Mouse (Mus musculus): ENCODE results near the gene Tenm3. TPM values are rescaled to one million over a fixed set of nuclear protein-coding genes. Genes with fewer than 3 reads are reported as not detected.

Gene Tenm3
- polyA plus RNA-seq, 1 experiment from 2014 or later = 48.5 TPM

DNA sequence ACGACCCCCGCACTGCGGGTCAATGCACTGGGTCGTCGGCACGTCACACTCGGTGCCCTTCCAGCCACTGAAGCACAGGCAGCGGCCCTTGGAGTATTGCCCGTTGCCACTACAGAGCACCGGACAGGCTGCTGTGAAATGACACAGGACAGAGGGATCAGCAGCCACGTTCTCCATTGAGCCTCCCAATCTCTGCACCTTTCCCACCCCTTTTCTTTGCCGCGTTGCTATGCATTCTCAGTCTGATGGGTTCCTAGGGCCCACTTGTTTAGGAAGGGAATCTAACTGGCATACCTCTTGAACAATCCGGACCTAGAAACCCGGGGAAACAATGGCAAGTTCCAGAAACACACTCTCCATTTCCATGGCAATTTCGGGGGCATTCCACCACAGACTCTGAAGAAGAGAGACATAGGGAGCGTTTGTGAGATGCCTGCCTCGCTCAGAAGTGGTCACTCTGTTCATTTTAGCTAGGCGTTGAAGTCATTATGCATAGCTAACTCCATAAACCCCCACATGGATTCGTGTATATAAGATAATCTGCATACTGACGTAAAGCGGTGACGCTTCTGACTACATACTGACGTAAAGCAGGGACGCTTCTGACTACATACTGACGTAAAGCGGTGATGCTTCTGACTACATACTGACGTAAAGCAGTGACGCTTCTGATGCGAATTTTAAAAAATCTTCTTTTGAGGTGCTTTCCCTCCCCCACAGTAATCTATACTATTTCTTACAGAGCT, 501.3 kb downstream of the Tenm3 start:
- no peak overlapping the region for H3K4me3 ChIP-seq
- no peaks in the 10 kb centered on the region for H3K9me3 ChIP-seq (replicated peaks)
- H3K36me3 ChIP-seq = peaks cover 52% of the 10 kb centered on the region
- H3K27ac ChIP-seq = no peak overlapping the region
- peaks cover 4% of the 10 kb centered on the region; the same call in 1 of the 2 replicates for H3K4me1 ChIP-seq
- no peaks in the 10 kb centered on the region for H3K27me3 ChIP-seq (ENCODE audit: low read depth, poor library complexity, severe bottlenecking)
- 92% methylated on average over 30 of the region's 30 CpGs for WGBS
- no peak for DNase-seq (ENCODE audit: low spot score)

DNA sequence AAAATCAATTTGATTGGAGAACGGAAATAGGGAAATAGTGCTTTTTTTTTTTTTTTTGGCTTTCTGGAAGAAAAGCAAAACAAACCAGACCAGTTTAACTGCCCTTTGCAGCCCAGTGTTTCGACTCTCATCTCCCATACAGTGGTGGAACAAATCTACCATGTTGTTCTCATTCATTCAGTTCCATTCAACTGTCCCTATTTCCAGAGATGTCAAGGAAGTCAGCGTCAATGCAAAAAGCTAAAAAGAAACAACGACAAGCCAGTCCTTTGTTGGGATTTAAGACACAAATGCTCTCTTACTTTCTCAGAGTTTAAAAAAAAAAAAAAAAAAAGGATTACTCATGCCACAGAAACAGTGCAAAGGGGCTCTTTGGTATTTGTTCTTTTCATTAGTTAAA, 502.1 kb downstream of the Tenm3 start:
- Histone ChIP-seq H3K36me3 (peaks cover 52% of the 10 kb centered on the region), H3K27ac (no peak overlapping the region), H3K4me3 (no peak overlapping the region), H3K9me3 (replicated peaks) (no peaks in the 10 kb centered on the region), H3K4me1 (peaks cover 4% of the 10 kb centered on the region; the same call in 1 of the 2 replicates), H3K27me3 (ENCODE audit: low read depth, poor library complexity, severe bottlenecking) (no peaks in the 10 kb centered on the region)
- DNase-seq (ENCODE audit: low spot score) = no peak
- WGBS = 91% methylated on average over 4 of the region's 4 CpGs

DNA sequence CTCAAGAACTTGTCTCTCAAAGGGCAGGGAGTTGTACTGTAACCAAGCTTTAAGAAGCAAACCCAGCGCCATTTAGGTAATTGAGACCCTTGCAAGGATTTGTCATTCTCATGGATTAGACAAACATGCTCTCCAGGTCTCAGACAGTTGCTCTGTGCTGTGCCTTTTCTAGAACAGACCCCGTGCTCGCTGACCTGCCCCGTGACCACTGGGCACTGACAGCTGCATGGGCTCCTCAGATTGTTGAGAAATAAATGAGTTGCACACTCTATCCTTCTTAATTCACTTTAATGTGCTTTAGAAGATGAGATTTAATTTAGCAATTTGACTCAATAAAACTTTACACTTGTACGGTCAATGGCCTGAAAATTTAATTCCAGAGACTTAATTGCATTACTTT, 502.5 kb downstream of the Tenm3 start:
- Histone ChIP-seq H3K9me3 (replicated peaks) (no peaks in the 10 kb centered on the region), H3K27ac (no peak overlapping the region), H3K27me3 (ENCODE audit: low read depth, poor library complexity, severe bottlenecking) (no peaks in the 10 kb centered on the region), H3K4me1 (peaks cover 4% of the 10 kb centered on the region; the same call in 1 of the 2 replicates), H3K4me3 (no peak overlapping the region), H3K36me3 (peaks cover 48% of the 10 kb centered on the region)
- no peak for DNase-seq (ENCODE audit: low spot score)
- 92% methylated on average over 5 of the region's 5 CpGs for WGBS

- WGBS = 95% methylated on average over 11 of the region's 11 CpGs
- DNase-seq (ENCODE audit: low spot score) = no peak
- no peaks in the 10 kb centered on the region for H3K4me1 ChIP-seq
- H3K27ac ChIP-seq = no peak overlapping the region
- no peaks in the 10 kb centered on the region for H3K9me3 ChIP-seq (replicated peaks)
- H3K27me3 ChIP-seq (ENCODE audit: low read depth, poor library complexity, severe bottlenecking) = no peaks in the 10 kb centered on the region
- no peak overlapping the region for H3K4me3 ChIP-seq
- peaks cover 12% of the 10 kb centered on the region for H3K36me3 ChIP-seq
Measured at GRCm38 (mm10) chr8:48322655-48323265, 521.0 kb downstream of the Tenm3 start.

DNA sequence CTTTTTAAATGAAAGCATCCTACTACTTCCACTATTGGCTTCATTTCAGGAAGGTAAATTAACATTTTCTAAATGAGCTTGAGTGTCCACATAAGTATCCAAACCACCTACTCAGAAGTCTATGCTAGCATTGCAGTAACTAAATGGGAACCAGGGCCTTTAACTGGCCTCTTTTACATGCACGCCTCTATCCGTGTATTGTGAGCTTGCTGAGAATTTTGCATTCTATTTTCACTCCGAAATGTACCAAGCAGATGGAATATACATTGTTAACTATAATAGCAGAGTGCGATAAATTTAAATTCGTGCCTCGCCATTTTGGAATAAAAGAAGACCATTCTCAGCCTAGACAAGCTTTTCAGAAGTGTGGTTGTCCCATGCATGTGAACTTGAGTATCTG, 521.5 kb downstream of the Tenm3 start:
- 96% methylated on average over 6 of the region's 6 CpGs for WGBS
- Histone ChIP-seq H3K9me3 (replicated peaks) (no peaks in the 10 kb centered on the region), H3K27ac (no peak overlapping the region), H3K36me3 (peaks cover 14% of the 10 kb centered on the region), H3K27me3 (ENCODE audit: low read depth, poor library complexity, severe bottlenecking) (no peaks in the 10 kb centered on the region), H3K4me1 (no peaks in the 10 kb centered on the region), H3K4me3 (no peak overlapping the region)
- no peak for DNase-seq (ENCODE audit: low spot score)

DNA sequence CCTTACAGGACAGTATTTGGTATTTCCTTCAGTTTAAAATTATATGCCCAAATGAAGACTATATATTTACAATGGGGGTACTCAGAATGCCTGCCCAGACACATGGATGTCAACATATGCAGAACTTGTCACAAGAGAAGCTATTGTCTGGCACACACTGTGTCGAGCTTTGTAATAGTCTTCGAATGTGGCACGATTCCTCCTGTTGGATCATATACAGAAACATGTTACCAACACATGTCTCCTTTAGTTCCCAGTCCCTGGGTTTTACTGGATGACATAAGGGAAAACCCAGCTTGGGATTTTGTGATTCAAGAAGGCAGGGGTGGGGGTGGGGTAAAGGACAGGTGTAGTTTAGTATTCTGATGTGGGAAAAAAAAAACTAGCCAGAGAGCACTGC, 524.1 kb downstream of the Tenm3 start:
- no peak overlapping the region for H3K4me3 ChIP-seq
- H3K36me3 ChIP-seq = peaks cover 23% of the 10 kb centered on the region
- 96% methylated on average over 3 of the region's 3 CpGs for WGBS
- no peaks in the 10 kb centered on the region for H3K4me1 ChIP-seq
- no peak overlapping the region for H3K27ac ChIP-seq
- H3K27me3 ChIP-seq (ENCODE audit: low read depth, poor library complexity, severe bottlenecking) = no peaks in the 10 kb centered on the region
- no peaks in the 10 kb centered on the region for H3K9me3 ChIP-seq (replicated peaks)
- DNase-seq (ENCODE audit: low spot score) = no peak

DNA sequence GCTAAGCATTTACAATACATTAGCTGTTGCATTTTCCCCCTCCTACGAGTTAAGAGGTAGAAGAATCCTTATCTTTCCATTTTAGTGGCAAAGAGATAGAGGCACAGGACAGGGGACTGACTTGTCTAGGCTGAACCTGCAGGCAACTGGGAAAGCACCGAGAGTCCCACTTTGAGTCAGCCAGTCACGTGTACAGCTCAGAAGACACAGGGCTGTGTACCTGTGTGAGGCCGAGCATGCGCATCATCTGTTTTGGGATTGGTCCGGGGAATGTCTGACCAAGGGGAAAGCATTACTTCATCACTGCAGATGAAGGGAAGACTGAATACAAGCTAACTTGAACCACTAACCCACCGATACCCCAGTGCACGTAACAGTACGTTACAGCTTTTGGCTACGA, 526.3 kb downstream of the Tenm3 start:
- no peak for DNase-seq (ENCODE audit: low spot score)
- 87% methylated on average over 10 of the region's 10 CpGs for WGBS
- Histone ChIP-seq H3K27me3 (ENCODE audit: low read depth, poor library complexity, severe bottlenecking) (no peaks in the 10 kb centered on the region), H3K27ac (no peak overlapping the region), H3K9me3 (replicated peaks) (no peaks in the 10 kb centered on the region), H3K36me3 (peaks cover 20% of the 10 kb centered on the region), H3K4me1 (peaks cover 9% of the 10 kb centered on the region; the same call in 1 of the 2 replicates), H3K4me3 (no peak overlapping the region)

DNA sequence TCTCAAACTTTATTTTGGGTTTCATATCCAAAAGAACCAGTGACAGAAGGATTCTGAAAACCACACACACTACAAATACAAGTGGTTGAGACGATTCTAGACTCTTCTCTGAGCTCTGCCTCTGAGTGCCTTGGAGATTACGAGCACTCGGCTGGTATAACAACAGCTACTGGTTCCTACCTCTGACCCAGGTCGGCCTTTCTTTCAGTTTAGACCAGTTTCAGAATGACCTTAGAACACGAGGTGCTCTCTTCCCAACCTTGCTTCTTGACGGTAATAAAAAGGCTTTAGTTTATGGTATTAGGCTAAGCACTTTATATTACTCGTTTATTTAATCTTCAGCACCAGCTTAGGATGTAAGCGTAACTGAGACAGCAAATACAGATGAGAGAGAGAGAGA, 528.1 kb downstream of the Tenm3 start:
- DNase-seq (ENCODE audit: low spot score) = no peak
- peaks cover 20% of the 10 kb centered on the region for H3K36me3 ChIP-seq
- no peak overlapping the region for H3K4me3 ChIP-seq
- 83% methylated on average over 8 of the region's 8 CpGs for WGBS
- H3K27me3 ChIP-seq (ENCODE audit: low read depth, poor library complexity, severe bottlenecking) = no peaks in the 10 kb centered on the region
- H3K4me1 ChIP-seq = peaks cover 9% of the 10 kb centered on the region
- no peaks in the 10 kb centered on the region for H3K9me3 ChIP-seq (replicated peaks)
- no peak overlapping the region for H3K27ac ChIP-seq

DNA sequence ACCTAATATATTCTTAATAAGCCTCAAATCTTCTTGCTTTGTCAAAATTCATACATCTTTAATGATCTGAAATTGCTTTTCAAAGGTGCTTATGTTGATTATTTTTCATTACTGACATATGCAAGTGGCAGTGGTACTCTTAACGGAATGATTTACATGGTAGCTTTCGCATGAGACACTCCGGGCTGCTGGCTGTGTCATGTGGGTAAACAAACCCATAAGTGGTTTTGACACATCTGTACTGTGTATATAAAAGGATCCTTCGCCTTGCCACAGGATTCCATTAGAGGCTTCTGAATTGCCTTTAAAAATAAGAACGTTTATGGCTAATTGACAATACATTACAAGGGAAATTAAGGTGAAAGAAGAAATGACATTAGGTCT, 529.8 kb downstream of the Tenm3 start:
- WGBS = 80% methylated on average over 5 of the region's 5 CpGs
- H3K9me3 ChIP-seq (replicated peaks) = no peaks in the 10 kb centered on the region
- no peak overlapping the region for H3K4me3 ChIP-seq
- H3K36me3 ChIP-seq = peaks cover 20% of the 10 kb centered on the region
- DNase-seq (ENCODE audit: low spot score) = no peak
- no peaks in the 10 kb centered on the region for H3K27me3 ChIP-seq (ENCODE audit: low read depth, poor library complexity, severe bottlenecking)
- peaks cover 26% of the 10 kb centered on the region for H3K4me1 ChIP-seq
- H3K27ac ChIP-seq = no peak overlapping the region

- WGBS = 81% methylated on average over 11 of the region's 11 CpGs
- DNase-seq (ENCODE audit: low spot score) = no peak
- H3K9me3 ChIP-seq (replicated peaks) = no peaks in the 10 kb centered on the region
Measured at GRCm38 (mm10) chr8:48313210-48313984, 530.4 kb downstream of the Tenm3 start.

DNA sequence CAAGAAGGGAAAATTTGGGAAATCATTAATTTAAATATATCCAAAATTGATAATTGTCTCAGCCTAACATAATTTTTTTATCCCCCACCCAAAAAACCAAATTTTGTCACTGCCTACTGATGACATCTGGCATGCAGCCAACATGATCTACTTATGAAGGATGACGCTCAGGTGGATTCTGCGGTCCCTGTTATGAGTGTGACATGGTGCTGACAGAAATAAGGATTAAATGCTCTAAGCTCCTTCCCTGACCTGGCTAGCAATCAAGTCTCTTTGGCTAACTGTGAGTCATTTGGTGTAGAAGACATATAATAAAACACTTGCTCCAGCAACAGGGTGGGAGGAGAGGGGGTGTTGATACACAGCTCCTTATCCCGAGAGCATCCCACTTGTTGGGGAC, 532.0 kb downstream of the Tenm3 start:
- DNase-seq (ENCODE audit: low spot score) = no peak
- Histone ChIP-seq H3K4me1 (peaks cover 31% of the 10 kb centered on the region), H3K27ac (no peak overlapping the region), H3K27me3 (ENCODE audit: low read depth, poor library complexity, severe bottlenecking) (no peaks in the 10 kb centered on the region), H3K36me3 (peaks cover 22% of the 10 kb centered on the region), H3K9me3 (replicated peaks) (no peaks in the 10 kb centered on the region), H3K4me3 (no peak overlapping the region)
- 86% methylated on average over 3 of the region's 3 CpGs for WGBS

More at GRCm38 (mm10) chr8:48313210-48313984, 530.4 kb downstream of the Tenm3 start:
- no peaks in the 10 kb centered on the region for H3K27me3 ChIP-seq (ENCODE audit: low read depth, poor library complexity, severe bottlenecking)
- no peak overlapping the region for H3K4me3 ChIP-seq
- peaks cover 21% of the 10 kb centered on the region for H3K36me3 ChIP-seq
- no peak overlapping the region for H3K27ac ChIP-seq
- H3K4me1 ChIP-seq = peaks cover 31% of the 10 kb centered on the region

- Histone ChIP-seq H3K9me3 (replicated peaks) (no peaks in the 10 kb centered on the region), H3K27ac (no peak overlapping the region)
- 70% methylated on average over 10 of the region's 10 CpGs for WGBS
Measured at GRCm38 (mm10) chr8:48310240-48310849, 533.4 kb downstream of the Tenm3 start.

More at GRCm38 (mm10) chr8:48310240-48310849, 533.4 kb downstream of the Tenm3 start:
- peaks cover 31% of the 10 kb centered on the region for H3K4me1 ChIP-seq
- no peak overlapping the region for H3K4me3 ChIP-seq
- H3K36me3 ChIP-seq = peaks cover 28% of the 10 kb centered on the region
- no peak for DNase-seq (ENCODE audit: low spot score)
- H3K27me3 ChIP-seq (ENCODE audit: low read depth, poor library complexity, severe bottlenecking) = no peaks in the 10 kb centered on the region
